27 mouse cellular contexts compared by ENCODE assay signal in the genomic region with DNA sequence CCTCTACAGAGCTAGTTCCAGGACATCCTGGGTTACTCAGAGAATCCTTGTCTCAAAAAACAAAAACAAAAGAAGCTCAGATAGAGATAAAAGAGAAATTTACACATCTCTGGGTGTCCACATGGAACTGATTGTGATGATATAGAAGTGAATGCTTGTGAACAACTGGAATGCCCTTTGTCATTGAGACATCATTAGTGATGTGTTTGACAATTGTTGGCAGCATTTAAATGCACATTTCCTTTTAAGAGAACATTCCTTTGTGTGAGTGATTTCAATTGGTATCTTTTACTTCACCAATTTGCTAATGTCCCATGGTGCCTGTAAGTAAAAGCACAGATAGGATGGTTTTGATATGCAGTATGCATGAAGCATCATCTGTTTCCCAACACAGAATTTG. TPM values are rescaled to one million over a fixed set of nuclear protein-coding genes. Genes with fewer than 3 reads are reported as not detected.
"Had no signal": no experiment of that assay in that cellular context is flagged by ENCODE, and none has a peak within 500 bp of the region (broad histone marks: within the 10 kb centered on the region; RNA-seq: fewer than 3 reads in every experiment).

No protein-coding gene starts in this region.

- H3K4me2 ChIP-seq: heart, embryonic 12.5 days; hindbrain, embryonic 12.5 days; hindbrain, embryonic 15.5 days; intestine, embryonic 15.5 days; limb, embryonic 13.5 days; limb, embryonic 15.5 days; liver, embryonic 12.5 days had no signal

- H3K36me3 ChIP-seq: heart, embryonic 10.5 days; heart, embryonic 12.5 days; hindbrain, embryonic 10.5 days; hindbrain, embryonic 12.5 days; hindbrain, embryonic 15.5 days; intestine, embryonic 15.5 days; limb, embryonic 13.5 days; limb, embryonic 15.5 days; liver, embryonic 12.5 days had no signal

- H3K27ac ChIP-seq: gastrocnemius, adult 2 months; heart, embryonic 10.5 days; hindbrain, embryonic 10.5 days; hindbrain, embryonic 12.5 days; hindbrain, embryonic 15.5 days; hindbrain, postnatal 0 days; intestine, embryonic 15.5 days; layer of hippocampus, adult 2 months; limb, embryonic 13.5 days; limb, embryonic 15.5 days; liver, embryonic 12.5 days had no signal

- H3K9me3 ChIP-seq: heart, embryonic 10.5 days; heart, embryonic 12.5 days; hindbrain, embryonic 10.5 days; hindbrain, embryonic 12.5 days; hindbrain, embryonic 15.5 days; intestine, embryonic 15.5 days; limb, embryonic 13.5 days; limb, embryonic 15.5 days; liver, embryonic 12.5 days had no signal

- H3K9ac ChIP-seq: heart, embryonic 12.5 days; hindbrain, embryonic 12.5 days; hindbrain, embryonic 15.5 days; intestine, embryonic 15.5 days; limb, embryonic 13.5 days; limb, embryonic 15.5 days; liver, embryonic 12.5 days had no signal

- H3K4me3 ChIP-seq: gastrocnemius, adult 2 months; heart, embryonic 10.5 days; heart, embryonic 12.5 days; hindbrain, embryonic 10.5 days; hindbrain, embryonic 12.5 days; hindbrain, embryonic 15.5 days; intestine, embryonic 15.5 days; layer of hippocampus, adult 2 months; limb, embryonic 13.5 days; limb, embryonic 15.5 days; liver, embryonic 12.5 days had no signal

- DNase-seq: gastrocnemius, adult 2 months; gastrocnemius, postnatal 10 days; gastrocnemius, postnatal 25 days; heart, adult 18-20 months; heart, postnatal 10 days; heart, postnatal 4 days; kidney, adult 18-20 months; kidney, adult 8-10 months; kidney, postnatal 10 days; kidney, postnatal 25 days; kidney, postnatal 4 days; left cerebral cortex, postnatal 4 days had no signal

- H3K4me1 ChIP-seq: hindbrain, embryonic 12.5 days had no signal

- ATAC-seq: hindbrain, postnatal 0 days; inflammation-experienced regulatory T-cells, adult 6 months; intestine, embryonic 15.5 days; intestine, postnatal 0 days; liver, embryonic 12.5 days had no signal

RNA-seq across cellular contexts. Expression of gene Ptger2, which starts 6.3 kb away (rescaled TPM):
- polyA plus RNA-seq: heart, embryonic 10.5 days; heart, embryonic 14.5 days; limb, embryonic 11.5 days had no signal
